Mouse (Mus musculus): ENCODE measurements around the gene Cntrob. TPM values are rescaled to one million over a fixed set of nuclear protein-coding genes. Genes with fewer than 3 reads are reported as not detected.

Cntrob gene
- polyA plus RNA-seq (2021; fragmentation: Nextera tagmentation): 1.3 and 1.8 TPM in 2 replicates
- long read RNA-seq, experiment 1, partial matches to known transcripts: 1 of 1 reads
- long read RNA-seq, experiment 1, other reads (novel, unspliced or antisense): 0 of 1 reads
- long read RNA-seq, experiment 2, partial matches to known transcripts: 2 of 12 reads
- long read RNA-seq, experiment 2, other reads (novel, unspliced or antisense): 7 of 12 reads

GRCm38 (mm10) chr11:69323667-69324111 lies at the start of gene Cntrob, which contains the start of gene Trappc1:
Gene Cntrob, minus strand, starts transcription at chr11:69323775.
Gene Trappc1, plus strand, starts transcription at chr11:69323980.

GRCm38 (mm10) chr11:69369215-69369989 lies 45.8 kb upstream of the Cntrob start, which contains the start of gene Chd3:
Gene Chd3, minus strand, starts transcription at chr11:69369406.

DNA sequence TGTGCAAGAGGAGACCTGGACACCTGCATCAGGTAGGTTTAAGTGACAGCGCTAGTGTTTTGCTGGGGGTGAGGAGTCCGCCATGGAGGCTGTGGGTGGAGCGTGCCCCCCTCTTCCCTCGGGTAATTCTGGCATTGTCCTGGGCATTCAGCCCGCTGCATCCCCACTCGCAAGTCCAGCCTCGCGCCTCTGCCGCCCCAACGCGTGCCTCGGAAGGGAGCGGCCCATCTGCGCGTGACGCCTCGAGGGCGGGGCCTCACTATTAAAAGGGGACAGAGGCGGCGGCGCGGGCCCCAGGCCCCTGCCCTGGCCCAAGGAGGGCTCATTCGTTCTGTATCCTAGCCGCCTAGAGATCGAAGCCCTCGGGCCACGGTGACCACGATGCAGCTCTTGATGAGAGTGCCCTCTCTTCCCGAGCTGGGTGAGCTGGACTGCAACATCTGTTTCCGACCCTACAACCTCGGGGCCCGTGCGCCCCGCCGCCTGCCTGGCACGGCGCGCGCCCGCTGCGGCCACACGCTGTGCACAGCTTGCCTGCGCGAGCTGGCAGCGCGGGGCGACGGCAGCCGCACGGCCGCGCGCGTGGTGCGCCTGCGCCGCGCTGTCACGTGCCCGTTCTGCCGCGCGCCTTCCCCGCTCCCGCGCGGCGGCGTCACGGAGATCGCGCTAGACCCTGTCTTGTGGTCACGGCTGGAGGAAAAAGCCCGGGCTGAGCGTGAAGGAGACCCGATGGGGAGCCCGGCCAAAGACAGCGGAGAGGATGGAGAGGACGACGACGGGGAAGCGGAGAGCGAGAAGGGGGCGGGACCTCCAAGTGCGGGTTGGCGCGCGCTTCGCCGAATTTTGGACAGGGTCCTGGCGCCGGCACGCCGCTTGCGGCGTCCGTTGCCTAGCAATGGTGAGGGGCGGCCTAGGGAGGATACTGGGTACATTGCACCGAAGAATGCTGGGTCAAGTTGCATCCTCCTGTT lies 16.9 kb upstream of the Cntrob start, which contains the start of gene Rnf227:
Gene Rnf227, plus strand, starts transcription at position 301 of the 971 bp plus-strand sequence.

DNA sequence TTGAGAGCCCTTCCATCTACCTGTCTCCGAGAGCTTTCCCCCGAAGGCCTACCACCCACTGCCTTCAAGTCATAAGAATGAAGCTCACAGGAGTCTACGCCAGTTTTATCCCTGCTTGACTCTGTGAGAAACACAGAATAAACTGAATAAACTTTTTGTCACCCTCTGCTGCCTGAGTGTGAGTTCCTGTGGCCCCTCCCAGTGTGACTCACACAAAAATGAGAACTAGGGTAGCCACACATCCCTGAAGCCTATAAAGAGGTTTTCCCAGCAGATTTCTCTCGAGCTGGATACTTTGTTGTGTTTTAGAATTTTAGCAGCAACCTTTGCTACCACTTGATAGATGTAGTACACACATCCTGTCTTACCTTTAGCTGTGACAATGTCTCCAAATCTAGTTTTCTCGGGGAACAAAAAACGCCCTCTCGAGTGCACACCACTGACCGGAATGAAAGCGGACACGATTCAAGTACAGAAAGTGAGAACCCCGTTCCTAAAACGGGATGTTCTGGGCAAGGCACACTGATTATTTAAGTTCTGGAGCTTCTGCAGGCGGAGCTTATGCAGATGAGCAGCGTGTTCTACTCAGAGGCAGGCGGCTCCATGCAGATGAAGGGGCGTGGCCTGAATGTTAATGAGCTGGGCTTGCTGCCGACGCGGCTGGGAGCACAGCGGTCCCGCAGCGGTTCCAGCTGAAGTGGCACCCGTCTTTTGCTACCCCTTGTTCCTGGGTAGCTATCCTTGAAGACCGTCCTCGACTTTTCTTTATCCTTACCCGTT lies 2.2 kb upstream of the Cntrob start, which contains the start of gene Kcnab3:
Gene Kcnab3, plus strand, starts transcription at position 631 of the 780 bp plus-strand sequence.

Other genes starting within 250 kb of the Cntrob start
- gene Vamp2, start 235.3 kb downstream of the Cntrob start, polyA plus RNA-seq (2021; fragmentation: Nextera tagmentation): 412 and 583 TPM in 2 replicates
- gene Per1, start 228.6 kb downstream of the Cntrob start, polyA plus RNA-seq (2021; fragmentation: Nextera tagmentation): 30.5 and 39.5 TPM in 2 replicates
- 0.53 and 0.58 TPM in 2 replicates for gene Hes7, start 203.4 kb downstream of the Cntrob start, polyA plus RNA-seq (2021; fragmentation: Nextera tagmentation)
- 0.84 and 0.90 TPM in 2 replicates for gene 9130213A22Rik, start 201.2 kb downstream of the Cntrob start, polyA plus RNA-seq (2021; fragmentation: Nextera tagmentation)
- gene Aloxe3, start 197.9 kb downstream of the Cntrob start, polyA plus RNA-seq (2021; fragmentation: Nextera tagmentation): 5.9 and 8.6 TPM in 2 replicates
- 2.7 and 2.8 TPM in 2 replicates for gene Alox12b, start 166.8 kb downstream of the Cntrob start, polyA plus RNA-seq (2021; fragmentation: Nextera tagmentation)
- 3.5 and 5.1 TPM in 2 replicates for gene Alox8, start 125.9 kb downstream of the Cntrob start, polyA plus RNA-seq (2021; fragmentation: Nextera tagmentation)
- 0.44 and 0.55 TPM in 2 replicates for gene Gucy2e, start 86.7 kb downstream of the Cntrob start, polyA plus RNA-seq (2021; fragmentation: Nextera tagmentation)
- 134 and 135 TPM in 2 replicates for gene Trappc1, start 205 bp upstream of the Cntrob start, polyA plus RNA-seq (2021; fragmentation: Nextera tagmentation)
- gene Kcnab3, start 2.5 kb upstream of the Cntrob start, polyA plus RNA-seq (2021; fragmentation: Nextera tagmentation): 5.3 and 6.1 TPM in 2 replicates
- gene Rnf227, start 16.7 kb upstream of the Cntrob start, polyA plus RNA-seq (2021; fragmentation: Nextera tagmentation): 256 and 260 TPM in 2 replicates
- 49.8 and 51.0 TPM in 2 replicates for gene Chd3, start 45.6 kb upstream of the Cntrob start, polyA plus RNA-seq (2021; fragmentation: Nextera tagmentation)
- gene Naa38, start 71.7 kb upstream of the Cntrob start, polyA plus RNA-seq (2021; fragmentation: Nextera tagmentation): 601 and 628 TPM in 2 replicates
- 12.0 and 15.0 TPM in 2 replicates for gene Cyb5d1, start 71.9 kb upstream of the Cntrob start, polyA plus RNA-seq (2021; fragmentation: Nextera tagmentation)
- 1.9 and 2.4 TPM in 2 replicates for gene Tmem88, start 74.5 kb upstream of the Cntrob start, polyA plus RNA-seq (2021; fragmentation: Nextera tagmentation)
- 8.1 and 9.3 TPM in 2 replicates for gene Kdm6b, start 89.9 kb upstream of the Cntrob start, polyA plus RNA-seq (2021; fragmentation: Nextera tagmentation)
- gene Dnah2, start 225.3 kb upstream of the Cntrob start, polyA plus RNA-seq (2021; fragmentation: Nextera tagmentation): 0.36 and 0.80 TPM in 2 replicates
- gene Efnb3, start 236.4 kb upstream of the Cntrob start, polyA plus RNA-seq (2021; fragmentation: Nextera tagmentation): 21.6 and 21.9 TPM in 2 replicates